Mouse (Mus musculus) B cell, adult 67 days (primary cell): ENCODE measurements around the gene Smc6. TPM values are rescaled to one million over a fixed set of nuclear protein-coding genes. Genes with fewer than 3 reads are reported as not detected.

ENCODE experiments used
- total RNA-seq, 2 experiments: library from RNA; stranded (reverse); gene quantifications; 4 replicates each; pipeline ENCODE4 v1.2.4; 2023

Smc6 gene
- total RNA-seq: 100 to 1,000 TPM; 160 to 210 TPM

DNA sequence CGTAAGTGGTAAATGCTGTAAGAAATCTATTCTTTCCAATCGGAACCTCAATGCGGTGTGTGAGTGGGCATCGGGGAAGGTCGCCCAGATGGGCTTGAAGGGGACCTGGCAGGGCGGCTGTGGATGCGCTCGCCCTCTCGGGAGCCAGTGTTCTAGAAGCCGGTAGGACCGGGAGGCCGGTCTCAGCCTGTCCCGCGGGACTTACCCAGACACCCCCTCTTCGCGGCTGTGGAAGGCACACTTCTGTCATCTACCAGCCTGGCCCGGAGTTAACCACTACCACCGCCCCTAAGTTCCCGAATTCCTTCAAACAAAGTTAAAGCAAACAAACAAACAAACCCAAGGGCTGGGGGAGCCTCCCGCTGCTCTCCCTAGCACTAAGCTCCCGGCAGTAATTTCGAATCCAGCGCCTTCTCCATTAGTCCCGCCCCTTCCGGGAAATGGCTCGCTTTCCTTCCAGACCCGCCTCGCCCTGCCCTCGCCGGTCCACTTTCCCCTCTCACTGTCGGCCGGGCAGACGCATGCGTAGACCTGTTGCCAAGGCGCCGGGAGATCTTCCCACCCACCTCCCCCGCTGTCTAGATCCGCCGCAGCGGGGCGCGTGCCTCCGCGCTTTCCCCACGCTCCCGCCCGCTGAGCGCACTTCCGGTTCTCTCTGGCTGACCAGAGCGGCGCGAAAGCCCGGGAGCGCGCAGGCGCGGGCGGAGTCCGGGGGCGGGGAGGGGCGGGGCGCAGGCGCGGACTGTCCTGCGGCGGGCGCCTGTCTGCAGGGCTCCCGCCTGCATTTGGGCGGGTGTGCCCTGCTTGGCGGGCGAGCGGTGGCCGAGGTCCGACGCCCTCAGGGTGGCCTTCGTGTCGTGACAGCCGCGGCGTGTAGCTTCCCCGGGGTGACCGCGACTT lies at the start of gene Smc6, which contains the start of gene Gen1:
Gene Smc6, plus strand, starts transcription at position 505 of the 900 bp plus-strand sequence.
Gene Gen1, minus strand, starts transcription at position 420 of the 900 bp plus-strand sequence.

Other genes starting within 250 kb of the Smc6 start
- not detected for gene Kcns3, start 114.8 kb upstream of the Smc6 start, total RNA-seq
- not detected for gene Msgn1, start 56.9 kb upstream of the Smc6 start, total RNA-seq
- gene Gen1, start 85 bp upstream of the Smc6 start, total RNA-seq: 1 to 10 TPM; 5.4 to 7.1 TPM
- gene Vsnl1, start 170.7 kb downstream of the Smc6 start, total RNA-seq: not detected
- gene Rad51ap2, start 190.2 kb downstream of the Smc6 start, total RNA-seq: not detected